Mouse (Mus musculus) ES-Bruce4 (cell line): ENCODE results near the gene Ctsq.

Experiments used
- CTCF ChIP-seq: IDR thresholded peaks from one replicate; pipeline ENCODE4 v1.8.1; 2011; ENCODE audit warnings: low read depth, low read length
- POLR2A ChIP-seq: IDR thresholded peaks from one replicate; pipeline ENCODE4 v1.8.1; 2011; ENCODE audit warnings: low read length; ENCODE audit not compliant: insufficient read depth

DNA sequence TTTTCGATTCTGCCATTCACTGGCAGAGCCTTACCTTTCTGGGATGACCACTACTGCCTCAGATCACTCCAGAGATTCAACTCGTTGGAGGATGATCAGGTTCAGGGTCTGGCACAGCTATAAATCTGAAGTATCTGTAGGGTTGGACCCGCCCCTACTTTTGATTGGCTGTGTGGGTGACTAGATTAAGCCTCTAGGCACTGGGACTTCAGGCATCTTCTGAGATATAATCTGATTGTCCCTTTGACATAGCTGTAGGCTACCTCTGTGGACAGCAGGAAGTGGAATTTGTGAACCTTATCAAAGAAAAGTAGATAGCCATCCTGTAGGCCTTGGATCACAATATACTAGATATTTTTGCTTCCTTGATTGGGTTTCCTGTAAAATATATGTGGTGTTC is at the start of gene Ctsq:
- no peak for TF ChIP-seq POLR2A
- TF ChIP-seq CTCF, result no peak
